Mouse (Mus musculus) right cerebral cortex, postnatal 36 days (tissue): ENCODE results near the gene Cacna1d.

Source experiments
- DNase-seq, 2 experiments: peaks; one replicate each; pipeline ENCODE4 v3.0.0; 2022; ENCODE audit warnings: low spot score in 2 of 2, mixed read lengths in 1 of 2

The Cacna1d gene

GRCm38 (mm10) chr14:30092426-30092825, 398.8 kb downstream of the Cacna1d start:
- DNase-seq: no peak

GRCm38 (mm10) chr14:30092021-30092420, 399.2 kb downstream of the Cacna1d start:
- DNase-seq: no peak

DNA sequence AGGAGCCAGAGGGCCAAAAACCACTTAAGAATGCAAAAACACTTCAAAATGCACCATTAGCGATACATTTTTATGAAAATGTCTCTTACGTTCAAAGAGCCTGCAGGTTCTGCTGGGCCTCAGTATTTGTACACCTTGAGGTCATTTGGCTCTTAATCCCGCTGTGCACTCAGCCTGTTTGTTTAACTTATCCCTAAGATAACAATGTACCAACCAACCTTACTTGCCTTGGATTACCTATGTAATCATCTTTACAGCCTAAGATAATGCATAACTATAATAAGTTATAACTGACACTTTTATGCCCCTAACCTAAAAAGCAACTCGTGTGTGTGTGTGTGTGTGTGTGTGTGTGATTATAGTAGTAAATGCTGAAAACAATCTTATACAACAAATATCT, 411.5 kb downstream of the Cacna1d start:
- DNase-seq: no peak

- DNase-seq: no peak
These were observed 413.0 kb downstream of the Cacna1d start for GRCm38 (mm10) chr14:30078115-30078808.

DNA sequence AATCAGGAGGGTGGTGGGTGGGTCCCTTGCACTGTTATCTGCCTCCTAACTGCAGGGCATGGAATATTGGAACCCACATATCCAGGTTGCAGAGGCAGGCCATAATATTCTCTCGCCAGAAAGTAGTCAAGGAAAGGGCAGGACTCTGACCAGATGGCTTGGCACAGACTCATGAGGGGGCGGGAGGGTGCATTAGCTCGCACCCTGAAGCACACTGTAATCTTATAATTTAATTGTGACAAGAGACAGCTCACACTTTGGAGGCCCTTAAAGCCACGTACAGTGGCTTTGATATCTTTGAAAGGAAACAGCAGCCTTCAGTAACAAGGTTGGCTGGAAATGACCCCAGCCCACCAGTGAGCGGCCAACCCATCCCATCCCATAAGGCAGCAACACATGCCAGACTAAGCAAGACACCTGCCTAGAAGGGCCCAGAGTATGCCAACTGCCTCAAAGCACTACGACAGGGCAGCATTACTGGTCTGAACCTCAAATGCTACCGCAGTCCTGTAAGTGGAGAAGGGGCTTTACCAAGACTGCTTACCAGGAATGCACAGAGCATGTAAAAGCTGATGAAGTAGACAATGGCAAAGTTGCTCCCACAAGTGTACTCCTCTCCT, 415.9 kb downstream of the Cacna1d start:
- no peak for DNase-seq

DNA sequence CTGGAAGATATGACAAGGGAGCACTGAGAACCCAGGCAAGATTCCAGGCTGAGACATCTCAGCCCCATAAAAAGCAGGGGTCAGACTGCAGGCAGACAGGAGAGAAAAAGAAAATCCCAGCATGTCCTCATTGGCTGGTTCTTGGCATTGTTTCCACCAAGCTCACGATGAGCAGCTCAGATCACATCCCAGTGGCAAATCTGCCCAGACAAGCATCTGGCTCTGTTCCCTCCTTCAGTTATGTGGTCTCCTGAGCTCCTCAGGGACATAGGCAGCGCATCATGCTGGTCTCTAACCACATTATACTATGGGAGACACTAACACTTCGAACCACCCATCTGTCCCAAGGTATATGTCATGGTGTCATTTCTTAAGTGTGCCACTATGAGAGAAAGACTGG, 422.7 kb downstream of the Cacna1d start:
- DNase-seq: no peak

- no peak for DNase-seq
These were observed 424.5 kb downstream of the Cacna1d start for GRCm38 (mm10) chr14:30066752-30067151.

DNA sequence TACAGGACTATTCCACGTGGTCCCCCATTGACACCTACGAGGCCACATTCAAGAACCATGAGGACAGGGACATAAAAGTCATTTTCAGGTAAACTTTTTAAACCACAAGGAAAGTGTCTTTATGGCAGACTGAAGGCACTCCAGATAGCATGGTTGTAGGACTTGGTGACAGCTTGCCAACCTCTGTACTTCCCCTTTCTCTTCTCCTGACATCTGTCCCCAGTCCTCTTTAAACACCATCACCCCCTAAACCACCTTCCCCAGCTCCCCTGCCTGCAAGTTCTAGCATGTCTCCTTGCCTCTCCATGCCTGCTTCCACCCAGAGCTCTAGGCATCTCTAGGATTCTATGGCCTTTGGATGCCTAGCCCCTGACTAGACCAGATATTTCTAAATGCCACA, 426.4 kb downstream of the Cacna1d start:
- no peak for DNase-seq

- DNase-seq: no peak
These were observed 435.1 kb downstream of the Cacna1d start for GRCm38 (mm10) chr14:30056031-30056766.

DNA sequence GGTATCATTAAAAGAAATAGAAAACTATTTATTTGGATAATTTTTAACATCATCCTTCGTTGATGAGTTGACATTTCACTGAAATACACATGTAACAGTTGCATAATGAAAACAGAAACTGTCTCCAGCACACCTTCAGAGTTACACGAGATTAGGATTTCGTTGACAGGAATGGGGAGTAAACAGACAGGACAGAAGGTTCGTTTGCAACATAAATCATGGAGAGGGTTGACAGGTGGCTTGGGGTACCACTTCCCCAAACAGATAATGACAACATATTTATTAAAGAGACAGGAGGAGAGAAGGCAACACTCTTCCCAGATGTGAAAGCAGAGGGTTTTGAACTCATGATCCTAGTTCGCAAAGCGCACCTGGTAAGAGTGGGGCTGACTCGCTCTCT, 436.3 kb downstream of the Cacna1d start:
- no peak for DNase-seq

- DNase-seq: no peak
These were observed 441.0 kb downstream of the Cacna1d start for GRCm38 (mm10) chr14:30050280-30050679.

DNA sequence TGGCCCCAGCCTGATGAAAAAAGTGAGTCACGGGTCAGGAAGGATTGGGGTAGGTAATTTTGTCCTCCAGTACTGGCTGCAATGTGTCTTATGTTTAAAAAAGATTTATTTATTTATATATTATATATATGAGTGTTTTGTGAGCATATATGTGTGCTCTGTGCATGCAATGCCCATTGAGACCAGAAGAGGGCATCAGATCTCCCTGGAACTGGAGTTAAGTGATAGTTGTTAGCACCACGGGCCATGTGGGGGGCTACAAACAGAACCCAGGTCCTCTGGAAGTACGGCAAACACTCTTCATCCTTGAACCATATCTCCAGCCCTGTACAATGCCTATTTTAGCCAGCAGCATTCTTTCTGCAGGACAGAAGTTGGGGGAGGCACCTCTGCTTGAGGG, 443.2 kb downstream of the Cacna1d start:
- no peak for DNase-seq

DNA sequence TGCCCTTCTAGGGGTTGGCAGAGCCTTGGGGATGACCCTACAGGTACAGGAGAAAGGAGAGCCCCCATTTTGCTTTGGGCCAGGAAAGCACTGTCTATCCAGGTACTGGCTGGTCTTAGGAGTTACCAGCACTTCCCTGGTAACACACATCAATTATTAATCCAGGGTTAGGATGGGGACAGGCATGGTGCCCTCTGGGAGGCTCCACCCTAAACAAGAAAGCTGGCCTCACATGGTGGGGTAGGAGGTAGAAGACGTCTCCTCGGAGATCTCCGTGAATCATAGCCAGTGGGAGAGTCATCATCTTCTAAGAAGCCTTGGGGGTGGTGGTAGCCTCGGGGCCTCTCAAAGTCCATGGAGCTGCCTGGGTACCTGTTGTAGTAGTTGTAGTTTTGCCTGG, 444.3 kb downstream of the Cacna1d start:
- DNase-seq: no peak

- DNase-seq: no peak
These were observed 445.5 kb downstream of the Cacna1d start for GRCm38 (mm10) chr14:30045704-30046220.

- DNase-seq: no peak
These were observed 446.0 kb downstream of the Cacna1d start for GRCm38 (mm10) chr14:30045239-30045638.

DNA sequence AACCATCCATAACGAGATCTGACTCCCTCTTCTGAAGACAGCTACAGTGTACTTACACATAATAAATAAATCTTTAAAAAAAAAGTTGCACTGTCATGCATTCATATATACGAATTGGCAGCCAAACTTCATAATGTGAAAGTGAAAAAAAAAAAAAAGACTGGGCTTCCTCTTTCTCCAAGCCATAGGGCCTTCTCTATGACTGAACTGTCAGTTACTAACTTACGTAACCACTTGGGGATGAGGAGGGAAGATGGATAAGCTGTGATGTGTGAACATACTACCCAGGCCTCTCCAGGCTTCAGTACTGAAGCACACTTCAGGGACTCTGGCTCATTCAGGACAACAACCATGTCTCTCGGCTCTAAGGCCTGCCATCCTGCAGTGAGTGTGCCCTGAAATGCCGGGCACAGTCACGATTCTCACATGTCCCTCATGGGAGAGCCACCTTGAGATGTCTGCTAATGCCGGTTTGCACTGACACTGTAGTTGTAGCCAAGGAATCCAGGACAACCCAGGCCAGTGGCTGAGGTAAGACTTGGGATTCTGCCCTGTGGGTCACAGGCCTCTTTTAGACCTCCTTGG, 447.8 kb downstream of the Cacna1d start:
- no peak for DNase-seq

DNA sequence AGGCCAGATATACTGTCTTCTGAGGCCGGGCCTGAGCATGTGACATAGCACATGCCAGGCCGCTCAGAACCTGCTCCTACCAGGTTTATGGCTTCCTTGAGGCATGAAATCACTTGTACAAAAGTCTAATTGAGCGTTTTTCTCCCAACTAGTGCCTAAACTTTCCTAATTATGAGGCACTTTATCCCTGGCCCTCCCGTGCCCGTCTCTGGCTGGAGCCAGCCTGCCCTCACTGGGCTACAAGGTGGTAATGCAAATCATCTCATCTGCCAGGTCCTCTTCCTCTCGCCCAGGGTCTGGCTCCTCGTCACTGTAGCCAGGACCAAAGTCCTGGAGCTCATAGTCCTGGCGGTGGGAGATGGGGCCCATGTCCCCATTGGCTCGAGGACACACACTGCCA, 449.4 kb downstream of the Cacna1d start:
- no peak for DNase-seq

- DNase-seq: no peak
These were observed 451.8 kb downstream of the Cacna1d start for GRCm38 (mm10) chr14:30039413-30039812.

- no peak for DNase-seq
These were observed 452.8 kb downstream of the Cacna1d start for GRCm38 (mm10) chr14:30038431-30038830.

- DNase-seq: no peak
These were observed 457.9 kb downstream of the Cacna1d start for GRCm38 (mm10) chr14:30033405-30033804.

DNA sequence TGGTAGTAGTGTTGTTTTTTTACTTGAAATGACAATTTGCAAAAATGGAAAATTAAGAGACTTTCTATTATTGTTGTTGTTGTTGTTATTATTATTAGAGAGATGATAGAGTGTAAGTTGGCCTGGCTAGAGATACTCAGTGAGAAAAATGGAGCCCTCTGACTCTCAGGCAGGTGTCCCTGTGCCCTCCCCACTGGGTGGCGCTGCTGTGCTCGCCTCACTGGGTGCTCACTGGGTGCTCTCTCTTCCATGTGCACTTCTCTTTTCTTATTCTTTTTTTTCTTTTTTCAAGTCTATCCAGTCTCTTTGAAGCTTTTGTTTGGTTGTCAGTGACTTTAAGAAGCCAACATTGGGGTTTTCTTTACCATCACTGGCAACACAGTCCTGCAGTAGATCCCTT, 463.9 kb downstream of the Cacna1d start:
- DNase-seq: no peak

GRCm38 (mm10) chr14:30024387-30024786, 466.9 kb downstream of the Cacna1d start:
- DNase-seq: no peak
